Mouse (Mus musculus) lung, postnatal 0 days (tissue): ENCODE data around the gene Dip2b. TPM values are rescaled to one million over a fixed set of nuclear protein-coding genes. Genes with fewer than 3 reads are reported as not detected.

ENCODE experiments used
- ATAC-seq: fragments of 200-750 bp; cut with Nextera tagmentation; 2 replicates; pipeline ENCODE4 v1.8.0; 2017; ENCODE audit warnings: moderate library complexity
- DNase-seq: peaks from one replicate; pipeline ENCODE4 v3.0.0-alpha.2; 2016; ENCODE audit warnings: low spot score
- H3K27ac ChIP-seq: fragments of 300-500 bp; sonication (generic); 2 replicates; pipeline ENCODE4 v1.5.1; 2014; ENCODE audit warnings: antibody characterized with exemption, mild to moderate bottlenecking, low read length, mixed read lengths
- H3K27me3 ChIP-seq: fragments of 300-500 bp; sonication (generic); replicated peaks from 2 replicates; pipeline ENCODE4 v1.6.1; 2014; ENCODE audit warnings: low read length, mixed read lengths; ENCODE audit not compliant: insufficient read depth
- H3K36me3 ChIP-seq: fragments of 300-500 bp; sonication (generic); 2 replicates; pipeline ENCODE4 v1.6.1; 2014; ENCODE audit warnings: low read length, mixed read lengths; ENCODE audit not compliant: insufficient read depth
- H3K4me1 ChIP-seq: fragments of 300-500 bp; sonication (generic); 2 replicates; pipeline ENCODE4 v1.6.1; 2014; ENCODE audit warnings: antibody characterized with exemption, low read depth, low read length, mixed read lengths; ENCODE audit not compliant: insufficient read depth
- H3K4me2 ChIP-seq: fragments of 300-500 bp; sonication (generic); replicated peaks from 2 replicates; pipeline ENCODE4 v1.6.1; 2014; ENCODE audit warnings: low read depth, mild to moderate bottlenecking, low read length, moderate library complexity, mixed read lengths
- H3K4me3 ChIP-seq: fragments of 300-500 bp; sonication (generic); 2 replicates; pipeline ENCODE4 v1.5.1; 2014; ENCODE audit warnings: low read depth, low read length
- H3K9ac ChIP-seq: fragments of 300-500 bp; sonication (generic); replicated peaks from 2 replicates; pipeline ENCODE4 v1.6.1; 2014; ENCODE audit warnings: low read depth, mild to moderate bottlenecking
- H3K9me3 ChIP-seq: fragments of 300-500 bp; sonication (generic); 2 replicates; pipeline ENCODE4 v1.6.1; 2016; ENCODE audit warnings: low read length, mixed read lengths
- CTCF ChIP-seq: IDR thresholded peaks from 2 replicates; pipeline ENCODE4 v1.5.1; 2016; ENCODE audit warnings: antibody characterized with exemption, mild to moderate bottlenecking
- EP300 ChIP-seq: IDR thresholded peaks from 2 replicates; pipeline ENCODE4 v1.6.1; 2016; ENCODE audit warnings: antibody characterized with exemption, mild to moderate bottlenecking, control low read depth
- WGBS: fragments of 180-500 bp; shearing (Covaris S2); extraction: QIAGEN DNeasy Blood & Tissue Kit; methylation state at CpG from one replicate; pipeline ENCODE4 v1.1.7; 2014; 5-methylcytosine and 5-hydroxymethylcytosine counted together
- polyA plus RNA-seq: library from polyadenylated mRNA; unstranded; fragments of >200 nt; fragmentation: Nextera tagmentation; extraction: Ambion mirVana; gene quantifications from 2 replicates; pipeline ENCODE4 v1.2.1, GENCODE M21; 2015

Dip2b gene
- polyA plus RNA-seq, 1 experiment from 2014 or later = 6.6 TPM

- Histone ChIP-seq H3K27me3 (no peaks in the 10 kb centered on the region), H3K9ac (no peak overlapping the region), H3K27ac (no peak overlapping the region), H3K4me2 (no peak overlapping the region), H3K4me1 (no peaks in the 10 kb centered on the region), H3K36me3 (no peaks in the 10 kb centered on the region), H3K4me3 (no peak overlapping the region), H3K9me3 (no peaks in the 10 kb centered on the region)
- TF ChIP-seq EP300 (no peak), CTCF (no peak)
- 71% methylated on average over 2 of the region's 2 CpGs for WGBS
- DNase-seq (no peak), ATAC-seq (no peak)
Observed at GRCm38 (mm10) chr15:100268916-100269315, 230.5 kb downstream of the Dip2b start.

Other genes with a start within 250 kb of the Dip2b start
- gene Lima1, start 163.2 kb upstream of the Dip2b start, polyA plus RNA-seq = 28.6 and 38.5 TPM in 2 replicates
- 0.01 and 0.04 TPM in 2 replicates for gene Fam186a, start 71.6 kb upstream of the Dip2b start, polyA plus RNA-seq
- gene Larp4, start 68.6 kb upstream of the Dip2b start, polyA plus RNA-seq = 20.4 and 22.8 TPM in 2 replicates
- 28.3 and 35.3 TPM in 2 replicates for gene Atf1, start 189.2 kb downstream of the Dip2b start, polyA plus RNA-seq
- not detected in 2 replicates for gene Tmprss12, start 242.2 kb downstream of the Dip2b start, polyA plus RNA-seq